Mouse (Mus musculus) bone marrow, adult 2 months (tissue): ENCODE results near the gene Specc1. TPM values are rescaled to one million over a fixed set of nuclear protein-coding genes. Genes with fewer than 3 reads are reported as not detected.

Experiments
- H3K27ac ChIP-seq: fragments of 200-500 bp; 2 replicates; pipeline ENCODE4 v1.5.1; 2012; ENCODE audit warnings: low read depth, mild to moderate bottlenecking, control low read depth, inconsistent platforms, low read length; ENCODE audit not compliant: control insufficient read depth, poor library complexity, insufficient read depth
- H3K4me1 ChIP-seq: fragments of 200-500 bp; 2 replicates; pipeline ENCODE4 v1.6.1; 2011; ENCODE audit warnings: low read length; ENCODE audit not compliant: control insufficient read depth, insufficient read depth
- H3K4me3 ChIP-seq: fragments of 200-500 bp; replicated peaks from 2 replicates; pipeline ENCODE3; 2011; ENCODE audit warnings: mild to moderate bottlenecking, low read depth, low read length, control low read depth; ENCODE audit not compliant: control insufficient read depth
- CTCF ChIP-seq: fragments of 200-500 bp; IDR thresholded peaks from 2 replicates; pipeline ENCODE4 v1.5.1; 2011; ENCODE audit warnings: low read length, control low read depth; ENCODE audit not compliant: control insufficient read depth, insufficient read depth
- POLR2A ChIP-seq: fragments of 200-500 bp; IDR thresholded peaks from 2 replicates; pipeline ENCODE4 v1.6.1; 2011; ENCODE audit warnings: low read depth, mild to moderate bottlenecking, control low read depth, low read length, borderline replicate concordance; ENCODE audit not compliant: control insufficient read depth
- WGBS: fragments of 180-500 bp; shearing (Covaris S2); methylation state at CpG from one replicate; pipeline ENCODE4 v1.1.7; 2018; 5-methylcytosine and 5-hydroxymethylcytosine counted together
- polyA plus RNA-seq: library from polyadenylated mRNA; stranded (reverse); fragments of >200 nt; gene quantifications from 2 replicates; pipeline ENCODE4 v1.2.4, GENCODE M21; 2011; ENCODE audit warnings: low replicate concordance; ENCODE audit not compliant: missing spikeins, insufficient read depth, insufficient read length

The Specc1 gene
- polyA plus RNA-seq, 1 experiment: 73.8 TPM

- H3K4me3 ChIP-seq: no peak overlapping the region
- no peaks in the 10 kb centered on the region; the same call in 1 of the 2 replicates for H3K4me1 ChIP-seq
- H3K27ac ChIP-seq: no peak overlapping the region; the same call in 1 of the 2 replicates
- 88% methylated on average over 1 of the region's 1 CpGs for WGBS
- no peak for TF ChIP-seq POLR2A
- TF ChIP-seq CTCF: no peak
These were observed 190.1 kb downstream of the Specc1 start for GRCm38 (mm10) chr11:62146661-62147060.

- Histone ChIP-seq H3K4me3 (no peak overlapping the region), H3K4me1 (no peaks in the 10 kb centered on the region; the same call in 1 of the 2 replicates), H3K27ac (no peak overlapping the region)
- no peak for TF ChIP-seq POLR2A
- TF ChIP-seq CTCF: no peak
- WGBS: 84% methylated on average over 3 of the region's 3 CpGs
These were observed 191.5 kb downstream of the Specc1 start for GRCm38 (mm10) chr11:62148026-62148425.

- Histone ChIP-seq H3K4me1 (no peaks in the 10 kb centered on the region; the same call in 1 of the 2 replicates), H3K27ac (no peak overlapping the region), H3K4me3 (no peak overlapping the region)
- 15% methylated on average over 6 of the region's 6 CpGs for WGBS
- TF ChIP-seq POLR2A (no peak), CTCF (no peak)
These were observed 191.9 kb downstream of the Specc1 start for GRCm38 (mm10) chr11:62148449-62148848.

- 76% methylated on average over 4 of the region's 4 CpGs for WGBS
- Histone ChIP-seq H3K4me3 (no peak overlapping the region), H3K27ac (no peak overlapping the region), H3K4me1 (no peaks in the 10 kb centered on the region; the same call in 1 of the 2 replicates)
- TF ChIP-seq CTCF: no peak
These were observed 196.5 kb downstream of the Specc1 start for GRCm38 (mm10) chr11:62153057-62153456.

GRCm38 (mm10) chr11:62159803-62160202 is 203.2 kb downstream of the Specc1 start:
- H3K27ac ChIP-seq: no peak overlapping the region
- 72% methylated on average over 7 of the region's 7 CpGs for WGBS
- TF ChIP-seq CTCF (no peak), POLR2A (no peak)
- H3K4me3 ChIP-seq: no peak overlapping the region
- H3K4me1 ChIP-seq: no peaks in the 10 kb centered on the region

GRCm38 (mm10) chr11:62161450-62161849 is 204.9 kb downstream of the Specc1 start:
- no peak overlapping the region for H3K4me3 ChIP-seq
- no peaks in the 10 kb centered on the region for H3K4me1 ChIP-seq
- WGBS: 89% methylated on average over 2 of the region's 2 CpGs
- TF ChIP-seq POLR2A: no peak
- TF ChIP-seq CTCF: no peak
- H3K27ac ChIP-seq: no peak overlapping the region

GRCm38 (mm10) chr11:62164357-62164756 is 207.8 kb downstream of the Specc1 start:
- Histone ChIP-seq H3K4me3 (no peak overlapping the region), H3K27ac (no peak overlapping the region)
- 59% methylated on average over 3 of the region's 3 CpGs for WGBS

GRCm38 (mm10) chr11:62166503-62166902 is 209.9 kb downstream of the Specc1 start:
- TF ChIP-seq CTCF: no peak
- no peak for TF ChIP-seq POLR2A
- H3K27ac ChIP-seq: no peak overlapping the region
- WGBS: 32% methylated on average over 3 of the region's 3 CpGs

More at GRCm38 (mm10) chr11:62164357-62164756, 207.8 kb downstream of the Specc1 start:
- H3K4me1 ChIP-seq: peaks cover 2% of the 10 kb centered on the region; the same call in 1 of the 2 replicates
- TF ChIP-seq POLR2A (no peak), CTCF (no peak)

GRCm38 (mm10) chr11:62168146-62168545 is 211.6 kb downstream of the Specc1 start:
- no peak overlapping the region for H3K4me3 ChIP-seq
- peaks cover 2% of the 10 kb centered on the region; the same call in 1 of the 2 replicates for H3K4me1 ChIP-seq
- WGBS: 94% methylated on average over 3 of the region's 3 CpGs
- TF ChIP-seq CTCF: no peak
- TF ChIP-seq POLR2A: no peak
- no peak overlapping the region for H3K27ac ChIP-seq

More at GRCm38 (mm10) chr11:62166503-62166902, 209.9 kb downstream of the Specc1 start:
- H3K4me1 ChIP-seq: peaks cover 2% of the 10 kb centered on the region; the same call in 1 of the 2 replicates
- no peak overlapping the region for H3K4me3 ChIP-seq
